Mouse (Mus musculus): ENCODE results near the gene Lrit2.
A peak's percentile ranks its signal among the peaks of the same experiment; 100 is the strongest.

The Lrit2 gene

GRCm38 (mm10) chr14:37067629-37068028 lies at the start of gene Lrit2:
TSS of gene Lrit2 (plus strand) at chr14:37067929.
- no peak for DNase-seq

- DNase-seq: no peak
These were observed 40.3 kb upstream of the Lrit2 start for GRCm38 (mm10) chr14:37027248-37027933.

- no peak for DNase-seq
These were observed 39.8 kb upstream of the Lrit2 start for GRCm38 (mm10) chr14:37027951-37028350.

- DNase-seq: peak in 1 of 2 experiments; percentile 23
These were observed 39.2 kb upstream of the Lrit2 start for GRCm38 (mm10) chr14:37028555-37028954.

- peak in 1 of 2 experiments; percentile 18 for DNase-seq
These were observed 35.1 kb upstream of the Lrit2 start for GRCm38 (mm10) chr14:37032481-37033104.

GRCm38 (mm10) chr14:37033241-37033640 lies 34.5 kb upstream of the Lrit2 start:
- peak; percentile 83 to 88 for DNase-seq

- no peak for DNase-seq
These were observed 33.3 kb upstream of the Lrit2 start for GRCm38 (mm10) chr14:37034432-37034831.

GRCm38 (mm10) chr14:37048914-37049410 lies 18.8 kb upstream of the Lrit2 start, which contains the start of gene Rgr:
TSS of gene Rgr (minus strand) at chr14:37048964.
- no peak for DNase-seq

- DNase-seq: no peak
These were observed 2.9 kb upstream of the Lrit2 start for GRCm38 (mm10) chr14:37064849-37065248.

- no peak for DNase-seq
These were observed 1.1 kb upstream of the Lrit2 start for GRCm38 (mm10) chr14:37066636-37067035.

GRCm38 (mm10) chr14:37068516-37068915 lies 787 bp downstream of the Lrit2 start:
- peak in 1 of 2 experiments; percentile 16 for DNase-seq

GRCm38 (mm10) chr14:37080724-37081123 lies 13.0 kb downstream of the Lrit2 start:
- DNase-seq: no peak

- no peak for DNase-seq
These were observed 16.0 kb downstream of the Lrit2 start for GRCm38 (mm10) chr14:37083755-37084154.

GRCm38 (mm10) chr14:37094436-37094835 lies 26.7 kb downstream of the Lrit2 start:
- peak in 1 of 2 experiments; percentile 17 for DNase-seq

GRCm38 (mm10) chr14:37095556-37095955 lies 27.8 kb downstream of the Lrit2 start:
- no peak for DNase-seq

- DNase-seq: peak; percentile 27 to 30
These were observed 30.3 kb downstream of the Lrit2 start, which contains the start of gene Cdhr1 for GRCm38 (mm10) chr14:37097956-37098530. TSS of gene Cdhr1 (minus strand) at chr14:37098347.

GRCm38 (mm10) chr14:37101531-37101930 lies 33.8 kb downstream of the Lrit2 start:
- no peak for DNase-seq

- DNase-seq: no peak
These were observed 34.8 kb downstream of the Lrit2 start for GRCm38 (mm10) chr14:37102484-37102883.

GRCm38 (mm10) chr14:37104747-37105146 lies 37.0 kb downstream of the Lrit2 start:
- no peak for DNase-seq

- DNase-seq: peak in 1 of 2 experiments; percentile 20
These were observed 38.1 kb downstream of the Lrit2 start for GRCm38 (mm10) chr14:37105846-37106245.

GRCm38 (mm10) chr14:37109460-37109859 lies 41.7 kb downstream of the Lrit2 start:
- DNase-seq: no peak

GRCm38 (mm10) chr14:37109975-37110374 lies 42.2 kb downstream of the Lrit2 start:
- DNase-seq: no peak

- no peak for DNase-seq
These were observed 42.7 kb downstream of the Lrit2 start for GRCm38 (mm10) chr14:37110456-37110855.

- DNase-seq: no peak
These were observed 43.6 kb downstream of the Lrit2 start for GRCm38 (mm10) chr14:37111371-37111770.
